Mouse (Mus musculus) embryonic facial prominence, embryonic 13.5 days (tissue): ENCODE results near the gene Det1. TPM values are rescaled to one million over a fixed set of nuclear protein-coding genes. Genes with fewer than 3 reads are reported as not detected.

ENCODE experiments used
- microRNA-seq: library from miRNA; unstranded; fragments of <30 nt; microRNA quantifications from one replicate; pipeline ENCODE4, GENCODE M21; 2016
- polyA plus RNA-seq: library from polyadenylated mRNA; unstranded; fragments of >200 nt; fragmentation: Nextera tagmentation; extraction: Ambion mirVana; gene quantifications from 2 replicates; pipeline ENCODE4 v1.2.1, GENCODE M21; 2015

Gene Det1
- polyA plus RNA-seq, 1 experiment from 2014 or later = 22.4 TPM

Small RNAs within 50 kb of the gene (microRNA-seq; reads per million reads assigned to microRNA genes)
- 7.2 reads per million, percentile 24 among the genes with 10 or more reads in this experiment for gene Mir7-2

Other genes with a start within 250 kb of the Det1 start
- gene Ntrk3, start 109.3 kb downstream of the Det1 start, polyA plus RNA-seq = 1.7 and 2.1 TPM in 2 replicates
- 90.1 and 90.6 TPM in 2 replicates for gene Mrps11, start 64.1 kb downstream of the Det1 start, polyA plus RNA-seq
- 56.6 and 60.0 TPM in 2 replicates for gene Mrpl46, start 63.7 kb downstream of the Det1 start, polyA plus RNA-seq
- 33.8 and 41.8 TPM in 2 replicates for gene Aen, start 48.6 kb upstream of the Det1 start, polyA plus RNA-seq
- 0.49 and 1.4 TPM in 2 replicates for gene Isg20, start 66.2 kb upstream of the Det1 start, polyA plus RNA-seq
- gene Acan, start 206.2 kb upstream of the Det1 start, polyA plus RNA-seq = 16.6 and 23.7 TPM in 2 replicates